9 mouse cellular contexts compared by ENCODE assay signal in the genomic region with DNA sequence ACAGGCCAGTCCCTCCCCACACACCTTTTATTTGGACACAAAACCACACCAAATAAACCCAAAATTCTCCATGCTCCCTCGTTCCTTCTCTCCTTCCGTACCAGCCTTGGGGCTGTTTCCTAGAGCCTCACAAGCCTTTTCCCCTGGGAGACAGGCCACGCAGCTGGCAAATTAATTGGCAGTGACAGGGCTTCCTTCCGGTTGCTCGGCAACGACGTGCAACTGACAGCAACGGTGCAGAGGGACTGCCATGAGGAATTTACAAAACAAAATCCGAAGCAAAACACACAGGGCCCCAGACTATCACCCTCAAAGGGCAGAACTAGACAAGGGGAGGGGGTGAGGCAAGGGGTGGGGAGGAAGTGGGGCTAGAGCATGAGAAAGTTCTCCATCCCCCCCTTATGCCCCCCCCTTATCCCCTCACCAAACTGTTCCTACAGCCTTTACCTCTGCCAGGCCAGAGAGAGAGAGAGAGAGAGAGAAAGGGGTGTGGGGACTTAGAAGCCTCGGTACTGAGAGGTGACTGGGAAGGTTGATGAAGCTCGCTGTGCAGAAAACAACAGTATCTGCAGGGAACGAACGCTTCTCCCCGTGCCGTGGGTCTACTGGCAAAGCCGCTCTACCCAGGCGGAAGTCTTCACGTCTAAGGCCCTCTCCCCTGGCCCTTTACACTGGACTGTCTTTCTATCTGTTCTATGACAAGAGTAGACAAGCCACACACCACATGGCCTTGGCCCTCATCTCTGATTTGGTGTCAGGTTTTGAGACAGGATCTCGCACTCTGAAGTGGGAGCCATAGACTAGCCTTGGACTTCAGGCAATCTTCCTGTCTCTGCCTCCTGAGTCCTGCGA.
DNase-seq lines count a peak whose midpoint lies in the region; ATAC-seq and TF ChIP-seq lines count a peak whose summit lies in the region.
"Had no signal": no experiment of that assay in that cellular context is flagged by ENCODE, and none has a peak within 500 bp of the region (broad histone marks: within the 10 kb centered on the region; RNA-seq: fewer than 3 reads in every experiment).

No protein-coding gene starts in this region.

- TF ChIP-seq CTCF in heart, adult 2 months (IDR thresholded peaks at IDR 0.05): no peak

- no peak overlapping the region for H3K9ac ChIP-seq in heart, adult 2 months (ENCODE audit: low read depth, low read length)
- H3K9ac ChIP-seq in hindbrain, embryonic 12.5 days: no peak overlapping the region; the same call in 1 of the 2 replicates
- H3K9ac ChIP-seq in midbrain, embryonic 13.5 days (replicated peaks): 0 out of 2 replicates have a peak overlapping the region, but pooled peaks have one; percentile 15

- intact Hi-C loops in heart, adult 2 months (cut with DNase I): no loop called here

- peak; percentile 44 to 46 for DNase-seq in heart, adult 2 months
- no peak for DNase-seq in heart, adult 8-10 months (ENCODE audit: low spot score)
- DNase-seq in embryonic facial prominence, embryonic 10.5 days (ENCODE audit: low spot score): peak; percentile 83
- peak; percentile 72 to 75 for DNase-seq in layer of hippocampus, postnatal 10 days (ENCODE audit: low spot score in 2 of 2)
- no peak for DNase-seq in ovary, postnatal 10 days (ENCODE audit: low spot score)
- DNase-seq in urinary bladder, adult 2 months (ENCODE audit: low spot score): no peak

- H3K79me2 ChIP-seq in heart, adult 2 months (replicated peaks; ENCODE audit: control insufficient read depth, insufficient read depth, low read length): no peaks in the 10 kb centered on the region

- peaks cover 4% of the 10 kb centered on the region for H3K4me1 ChIP-seq in heart, adult 2 months (ENCODE audit: control insufficient read depth, insufficient read depth, low read length)
- H3K4me1 ChIP-seq in embryonic facial prominence, embryonic 10.5 days: peaks cover 68% of the 10 kb centered on the region
- H3K4me1 ChIP-seq in hindbrain, embryonic 12.5 days: peaks cover 51% of the 10 kb centered on the region
- H3K4me1 ChIP-seq in midbrain, embryonic 13.5 days (replicated peaks): peaks cover 41% of the 10 kb centered on the region
- H3K4me1 ChIP-seq: megakaryocyte, embryonic 14.5 days had no signal

- H3K36me3 ChIP-seq in heart, adult 2 months (ENCODE audit: control insufficient read depth, insufficient read depth, low read length): no peaks in the 10 kb centered on the region
- H3K36me3 ChIP-seq in embryonic facial prominence, embryonic 10.5 days (replicated peaks): peaks cover 14% of the 10 kb centered on the region
- H3K36me3 ChIP-seq in hindbrain, embryonic 12.5 days: peaks cover 13% of the 10 kb centered on the region
- H3K36me3 ChIP-seq in midbrain, embryonic 13.5 days: no peaks in the 10 kb centered on the region

- no peaks in the 10 kb centered on the region for H3K9me3 ChIP-seq in embryonic facial prominence, embryonic 10.5 days
- H3K9me3 ChIP-seq in hindbrain, embryonic 12.5 days (replicated peaks): no peaks in the 10 kb centered on the region
- H3K9me3 ChIP-seq in midbrain, embryonic 13.5 days: no peaks in the 10 kb centered on the region

- peak overlapping the region; percentile 40 for H3K4me2 ChIP-seq in hindbrain, embryonic 12.5 days (replicated peaks)
- peak overlapping the region; percentile 43 for H3K4me2 ChIP-seq in midbrain, embryonic 13.5 days (replicated peaks)

- TF ChIP-seq EP300 in heart, adult 2 months (IDR thresholded peaks at IDR 0.05; ENCODE audit: insufficient read depth, low read depth, low read length): no peak

- no peak for TF ChIP-seq POLR2A in heart, adult 2 months (IDR thresholded peaks at IDR 0.05; ENCODE audit: insufficient read depth, low read depth, low read length)

- ATAC-seq in hindbrain, embryonic 12.5 days (ENCODE audit: low FRiP score): peak; percentile 91
- ATAC-seq in midbrain, embryonic 13.5 days: peak; percentile 90

- H3K27me3 ChIP-seq in heart, adult 2 months (ENCODE audit: control insufficient read depth, insufficient read depth, low read length): no peaks in the 10 kb centered on the region
- peaks cover 8% of the 10 kb centered on the region for H3K27me3 ChIP-seq in embryonic facial prominence, embryonic 10.5 days (replicated peaks; ENCODE audit: low read depth, poor library complexity, severe bottlenecking)
- H3K27me3 ChIP-seq in hindbrain, embryonic 12.5 days: no peaks in the 10 kb centered on the region
- no peaks in the 10 kb centered on the region for H3K27me3 ChIP-seq in midbrain, embryonic 13.5 days
- H3K27me3 ChIP-seq: megakaryocyte, embryonic 14.5 days had no signal

- no peak overlapping the region for H3K4me3 ChIP-seq in heart, adult 2 months
- H3K4me3 ChIP-seq in embryonic facial prominence, embryonic 10.5 days: peak overlapping the region; percentile 28
- H3K4me3 ChIP-seq in hindbrain, embryonic 12.5 days: no peak overlapping the region
- no peak overlapping the region for H3K4me3 ChIP-seq in midbrain, embryonic 13.5 days (replicated peaks)
- H3K4me3 ChIP-seq: megakaryocyte, embryonic 14.5 days had no signal

- WGBS in heart, adult 2 months: 53% methylated on average over 20 of the region's 20 CpGs
- WGBS in embryonic facial prominence, embryonic 10.5 days: 26% methylated on average over 20 of the region's 20 CpGs
- WGBS in hindbrain, embryonic 12.5 days: 20% methylated on average over 20 of the region's 20 CpGs
- WGBS in midbrain, embryonic 13.5 days: 15% methylated on average over 20 of the region's 20 CpGs

- no peak overlapping the region for H3K27ac ChIP-seq in heart, adult 2 months
- peak overlapping the region; percentile 75 for H3K27ac ChIP-seq in embryonic facial prominence, embryonic 10.5 days (replicated peaks)
- peak overlapping the region; percentile 72 for H3K27ac ChIP-seq in hindbrain, embryonic 12.5 days
- H3K27ac ChIP-seq in midbrain, embryonic 13.5 days: peak overlapping the region; percentile 82

Comparison
In these comparisons a context has a peak if more than half of its experiments do, and no peak if none do; other contexts are left out.
1. DNase-seq: peak in heart, adult 2 months (2 of 2), embryonic facial prominence, embryonic 10.5 days (single experiment) and layer of hippocampus, postnatal 10 days (2 of 2); none in heart, adult 8-10 months (single experiment), ovary, postnatal 10 days (single experiment) and urinary bladder, adult 2 months (single experiment).